Mouse (Mus musculus): ENCODE results near the gene Ip6k3.

Ip6k3 gene

DNA sequence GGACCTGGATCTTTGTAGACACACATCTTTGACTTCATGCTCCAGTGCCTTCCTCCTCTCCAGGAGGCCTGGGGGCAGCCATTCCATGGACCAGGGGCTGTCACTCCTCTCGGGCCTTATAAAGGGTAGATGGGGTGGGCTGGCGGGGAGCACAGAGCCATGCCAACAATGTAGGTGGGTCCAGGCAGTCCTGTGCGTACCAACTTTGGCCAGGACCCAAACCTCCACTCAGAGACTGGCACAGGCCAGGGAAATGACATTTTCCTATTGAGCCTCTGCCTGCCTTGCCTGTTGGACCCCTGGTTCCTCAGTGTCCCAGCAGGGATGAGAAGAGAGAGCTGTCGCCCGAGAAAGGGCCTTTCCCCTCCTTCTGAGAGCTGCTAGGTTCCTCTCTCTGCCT is 14.8 kb upstream of the Ip6k3 start:
- no peak for DNase-seq (ENCODE audit: low spot score in 2 of 2)

DNA sequence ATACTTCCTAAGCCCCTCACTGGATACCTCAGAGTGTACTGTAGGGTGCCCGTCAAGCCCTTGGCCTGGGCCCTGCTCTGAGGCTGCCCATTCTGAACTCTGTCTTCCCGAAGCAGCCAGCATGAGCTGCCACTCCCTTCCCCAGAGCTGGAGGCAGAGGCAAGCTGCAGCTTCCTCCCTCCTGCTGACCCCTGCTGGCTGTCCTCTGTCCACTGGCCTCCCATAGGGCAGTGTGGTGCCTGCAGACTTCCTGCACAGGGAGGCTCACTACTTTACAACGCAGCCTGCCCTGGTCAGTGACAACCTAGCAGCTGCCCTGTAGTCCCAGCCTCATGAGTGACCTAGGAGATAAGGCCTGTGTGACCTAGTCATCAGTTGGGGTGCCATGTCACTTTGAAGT is 14.1 kb upstream of the Ip6k3 start:
- no peak for DNase-seq (ENCODE audit: low spot score in 2 of 2)

DNA sequence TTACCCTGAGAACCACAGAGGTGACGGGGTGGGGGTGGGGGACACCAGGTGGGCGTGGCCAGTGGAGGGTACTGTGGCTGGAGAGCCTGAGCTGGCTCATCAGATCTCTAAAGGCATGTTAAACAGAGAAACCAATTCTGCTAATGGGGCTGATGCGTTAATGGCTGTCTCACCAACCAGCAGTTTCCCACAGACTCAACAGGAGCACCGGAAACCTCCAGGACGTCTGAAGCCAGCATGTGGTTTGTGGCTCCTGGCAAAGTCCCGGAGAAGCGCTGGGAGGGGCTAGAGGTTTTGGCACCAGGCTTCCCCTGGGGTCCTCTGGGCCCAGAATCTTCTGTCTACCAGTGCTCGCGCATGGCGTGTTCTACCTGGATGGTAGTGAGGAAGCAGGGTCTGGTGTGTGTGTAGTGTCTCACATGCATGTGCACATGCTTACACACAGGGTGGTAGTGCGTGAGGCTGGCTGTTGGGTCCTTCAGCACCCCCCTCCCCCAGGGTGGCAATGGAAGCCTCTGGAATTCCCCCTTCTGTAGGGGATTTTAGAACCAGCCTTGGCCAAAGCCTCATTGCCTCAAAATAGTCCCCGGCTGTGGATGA is 12.2 kb upstream of the Ip6k3 start:
- DNase-seq (ENCODE audit: low spot score in 2 of 2), result no peak

DNA sequence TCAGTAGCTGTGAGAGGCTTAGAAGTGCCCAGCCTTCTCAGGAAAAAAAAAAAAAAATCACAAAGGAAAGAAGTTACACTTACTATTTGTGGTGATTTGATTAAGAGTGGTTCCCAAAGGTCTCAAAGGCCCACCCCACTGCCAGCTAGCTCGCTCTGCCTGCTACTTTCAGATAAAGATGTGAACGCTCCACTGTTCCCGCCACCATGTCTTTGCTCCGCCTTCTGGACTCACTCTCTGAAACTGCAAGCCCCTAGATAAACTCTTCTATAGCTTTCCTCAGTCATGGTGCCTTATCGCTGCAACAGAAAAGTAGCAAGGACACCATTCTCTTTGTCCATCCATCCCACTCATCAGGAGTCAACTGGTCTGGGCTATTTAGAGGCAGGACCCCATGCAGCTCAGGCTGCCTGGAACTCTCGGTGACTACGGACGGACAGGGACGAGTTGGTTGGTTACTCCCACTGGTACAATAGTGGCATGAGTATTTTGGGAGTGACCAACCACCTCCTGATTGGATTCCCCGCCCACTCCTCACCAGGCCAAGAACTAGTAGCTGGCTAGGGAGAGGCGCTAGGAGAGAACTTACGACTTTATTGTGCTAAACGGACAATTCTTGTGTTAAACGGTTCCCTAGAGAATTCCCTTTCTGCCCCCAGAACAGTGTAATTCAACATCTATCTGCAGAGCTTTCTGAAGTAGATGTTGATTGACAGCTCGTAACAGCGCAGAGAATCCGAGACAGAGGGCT is 11.0 kb upstream of the Ip6k3 start:
- DNase-seq (ENCODE audit: low spot score in 2 of 2), result no peak

DNA sequence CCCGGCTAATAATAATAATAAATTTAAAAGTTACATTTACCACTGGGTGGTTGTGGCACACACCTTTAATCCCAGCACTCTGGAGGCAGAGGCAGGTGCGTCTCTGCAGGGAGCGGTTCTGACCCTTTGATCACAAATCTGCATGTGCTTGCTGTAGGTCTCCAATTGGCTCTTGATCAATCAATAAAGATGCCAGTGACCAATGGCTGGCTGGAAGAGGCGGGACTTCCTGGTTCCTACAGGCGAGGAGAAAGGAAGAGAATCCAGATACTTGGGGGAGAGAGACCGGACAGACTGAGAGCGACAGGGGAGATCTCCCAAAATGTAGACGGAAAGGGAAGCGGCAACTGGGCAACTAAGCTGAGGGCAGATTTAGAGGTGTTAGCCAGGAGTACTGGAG is 10.4 kb upstream of the Ip6k3 start:
- no peak for DNase-seq (ENCODE audit: low spot score in 2 of 2)

DNA sequence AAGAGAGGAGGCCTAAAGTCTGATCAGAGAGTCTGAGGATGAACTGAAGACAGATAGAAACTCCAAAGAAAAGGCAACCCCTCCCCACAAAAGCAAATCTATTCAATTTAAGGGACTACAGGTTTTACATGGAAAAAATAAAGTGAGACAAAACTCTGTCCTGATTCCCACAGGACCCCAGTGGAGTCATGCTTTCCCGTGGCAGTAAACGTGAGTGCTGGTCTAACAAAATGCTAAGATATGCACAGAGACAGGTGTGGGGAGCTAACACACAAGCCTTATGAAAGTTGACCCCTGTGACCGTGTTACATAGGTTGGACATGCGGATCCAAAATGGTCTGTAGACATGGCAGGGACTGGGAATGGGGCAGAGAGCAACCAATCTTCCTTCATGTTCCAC is 9.2 kb upstream of the Ip6k3 start:
- DNase-seq (ENCODE audit: low spot score in 2 of 2), result no peak

DNA sequence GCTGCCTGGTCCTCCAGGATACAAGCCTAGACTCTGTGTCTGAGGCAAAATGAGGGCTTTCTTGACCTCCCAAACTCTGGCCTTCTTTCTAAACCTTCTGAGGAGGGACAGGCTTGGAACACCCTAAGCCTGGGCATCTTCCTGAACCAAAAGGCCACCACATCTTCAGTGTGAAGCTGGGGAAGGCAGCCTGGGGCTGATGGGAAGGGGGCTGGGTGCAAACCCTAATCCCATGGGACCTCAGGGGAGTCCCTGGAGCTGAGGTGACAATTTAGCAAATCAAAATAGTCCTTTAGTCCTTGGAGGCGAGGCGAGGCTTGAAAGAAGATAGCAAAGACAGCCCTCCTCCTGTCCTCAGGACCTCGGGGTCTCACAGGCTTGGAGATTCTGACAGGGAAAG is 8.7 kb upstream of the Ip6k3 start:
- DNase-seq (ENCODE audit: low spot score in 2 of 2), result no peak

DNA sequence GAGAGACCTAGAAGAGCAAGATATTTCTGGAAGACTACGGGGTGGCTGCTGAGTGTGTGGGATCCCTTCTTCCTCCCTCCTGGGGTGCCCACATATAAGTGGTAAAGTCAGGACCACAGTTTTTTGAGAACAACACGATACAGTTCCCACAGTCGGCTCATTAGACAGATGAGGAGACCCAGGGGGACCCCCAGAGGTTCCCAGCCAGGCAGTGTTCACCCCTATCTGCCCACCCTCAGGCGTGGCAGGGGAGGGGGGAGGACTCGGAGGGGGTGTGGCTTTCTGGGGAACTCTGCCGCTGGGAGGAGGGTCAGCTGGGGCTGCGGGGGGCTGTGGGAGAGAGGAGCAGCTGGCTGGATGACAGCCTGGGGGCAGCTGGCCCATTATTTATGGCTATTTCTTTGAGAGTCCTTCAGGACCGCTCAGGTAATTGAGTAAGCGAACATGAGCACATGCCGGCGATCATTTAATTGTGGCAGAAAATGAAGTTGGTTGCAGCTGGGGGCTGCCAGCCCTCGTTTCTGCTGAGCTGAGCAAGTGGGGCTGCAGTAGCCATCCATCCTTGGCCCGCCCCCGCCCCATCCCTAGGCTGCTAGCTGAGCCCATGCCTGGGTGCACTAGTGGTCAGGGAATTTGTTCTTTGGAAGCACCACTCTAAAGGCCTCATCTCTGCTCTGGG is 7.7 kb upstream of the Ip6k3 start:
- no peak for DNase-seq (ENCODE audit: low spot score in 2 of 2)

DNA sequence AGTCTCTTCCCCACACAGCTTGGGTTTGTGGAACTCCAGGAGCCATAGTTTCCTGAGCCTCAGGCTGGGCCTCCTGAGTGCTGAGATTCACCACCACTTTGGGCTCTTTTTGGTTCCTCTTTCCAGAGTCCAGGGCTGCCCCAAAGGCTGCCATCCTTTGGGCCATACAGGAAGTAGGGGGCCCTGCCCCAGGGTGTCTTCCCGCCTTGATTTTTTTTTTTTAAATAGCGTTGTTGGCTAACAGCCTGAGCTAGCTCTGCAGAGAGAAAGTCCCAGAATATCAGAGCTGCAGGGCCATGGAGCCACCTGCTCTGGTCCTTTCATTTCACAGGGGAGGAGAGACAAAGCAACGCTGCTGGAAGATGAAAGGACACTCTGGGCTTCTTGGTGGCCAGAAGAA is 6.1 kb upstream of the Ip6k3 start:
- no peak for DNase-seq (ENCODE audit: low spot score in 2 of 2)

DNA sequence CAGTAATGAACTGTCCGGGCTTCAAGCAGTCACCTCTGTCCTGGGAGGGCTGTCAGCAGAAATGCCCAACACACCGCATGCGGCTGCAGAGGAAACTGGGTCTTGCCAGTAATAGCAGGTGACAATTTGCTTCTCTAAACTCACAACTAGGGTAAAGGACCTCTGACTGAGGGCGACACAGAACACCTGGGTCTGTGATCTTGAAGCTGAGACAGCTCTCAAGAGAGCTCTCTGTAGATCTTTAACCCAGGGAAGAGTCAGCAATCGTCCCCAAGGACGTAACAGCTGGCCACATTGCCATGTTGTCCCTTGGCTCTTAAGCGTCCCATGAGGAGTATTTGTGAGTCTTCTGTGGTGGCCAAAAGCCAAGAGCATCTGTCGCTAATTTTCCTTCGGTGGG is 4.9 kb upstream of the Ip6k3 start:
- no peak for DNase-seq (ENCODE audit: low spot score in 2 of 2)

DNA sequence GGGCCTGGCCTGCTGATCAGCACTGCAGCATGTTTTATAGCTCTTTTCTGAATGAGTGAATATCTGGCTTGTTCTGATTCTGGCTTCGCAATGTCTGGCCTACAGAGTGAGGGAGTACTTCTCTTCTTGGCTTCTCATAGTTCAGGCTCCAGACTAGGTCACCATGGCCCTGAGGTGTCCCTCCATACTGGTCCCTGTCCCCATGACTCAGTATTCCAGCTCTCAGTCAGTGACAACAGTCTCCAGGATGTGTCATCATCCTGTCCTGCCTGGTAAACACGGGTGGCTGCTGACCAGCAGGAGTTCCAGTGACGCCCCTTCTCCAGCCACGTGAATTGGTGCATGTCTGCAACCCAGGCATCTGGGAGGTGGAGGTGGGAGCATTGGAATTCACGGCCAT is 3.5 kb upstream of the Ip6k3 start:
- no peak for DNase-seq (ENCODE audit: low spot score in 2 of 2)

DNA sequence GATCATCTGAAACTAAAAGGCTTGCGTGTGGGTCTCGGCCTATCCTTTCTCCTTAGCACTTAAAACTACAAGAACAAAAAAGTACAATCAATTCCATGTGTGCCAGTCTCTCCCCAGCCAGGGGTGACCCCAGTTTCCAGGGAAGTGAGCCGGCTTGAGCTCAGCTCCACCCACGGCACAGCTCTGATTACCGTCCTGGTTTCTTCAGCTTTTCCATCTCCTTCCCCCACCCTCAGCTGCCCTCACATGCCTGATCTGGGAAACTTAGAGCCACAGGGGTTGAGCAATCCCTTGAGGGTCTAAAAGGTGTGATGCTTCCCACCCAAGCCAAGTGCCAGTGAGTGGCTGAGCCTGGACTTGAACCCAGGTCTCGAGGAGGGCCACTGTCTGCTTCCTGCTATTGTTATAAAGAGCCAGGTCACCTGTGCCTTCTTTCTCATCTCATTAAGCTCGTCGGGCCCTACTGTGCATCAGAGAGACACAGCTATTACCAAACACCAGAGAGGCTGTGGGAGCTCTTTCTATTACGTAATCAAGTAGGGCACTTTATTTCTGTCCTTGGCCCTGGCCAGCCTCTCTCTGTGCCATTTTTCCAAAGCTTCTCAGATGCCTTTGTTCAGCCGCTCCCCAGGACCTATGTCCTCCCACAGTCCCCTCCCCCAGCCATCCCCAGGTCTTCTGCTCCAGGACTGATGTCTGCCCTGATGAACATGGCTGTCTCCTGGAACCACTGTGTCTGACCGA is 2.5 kb upstream of the Ip6k3 start:
- DNase-seq (ENCODE audit: low spot score in 2 of 2), result no peak

DNA sequence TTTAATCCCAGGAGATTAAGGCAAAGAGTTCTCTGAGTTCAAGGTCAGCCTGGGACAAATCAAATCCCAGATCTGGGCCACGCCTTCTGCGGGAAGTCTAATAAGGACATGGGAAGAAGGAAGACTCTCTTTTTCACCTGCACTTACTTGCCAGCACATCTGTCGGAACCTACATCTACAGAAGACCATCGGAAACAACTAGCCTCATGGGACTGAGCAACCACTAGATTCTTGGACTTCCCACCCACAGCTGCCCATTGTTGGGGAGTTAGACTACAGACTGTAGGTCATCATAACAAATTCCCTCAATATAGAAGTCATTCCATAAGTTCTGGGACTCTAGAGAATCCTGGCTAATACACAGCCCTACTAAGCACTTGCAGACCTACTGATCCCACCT is 974 bp upstream of the Ip6k3 start:
- DNase-seq (ENCODE audit: low spot score in 2 of 2), result no peak

DNA sequence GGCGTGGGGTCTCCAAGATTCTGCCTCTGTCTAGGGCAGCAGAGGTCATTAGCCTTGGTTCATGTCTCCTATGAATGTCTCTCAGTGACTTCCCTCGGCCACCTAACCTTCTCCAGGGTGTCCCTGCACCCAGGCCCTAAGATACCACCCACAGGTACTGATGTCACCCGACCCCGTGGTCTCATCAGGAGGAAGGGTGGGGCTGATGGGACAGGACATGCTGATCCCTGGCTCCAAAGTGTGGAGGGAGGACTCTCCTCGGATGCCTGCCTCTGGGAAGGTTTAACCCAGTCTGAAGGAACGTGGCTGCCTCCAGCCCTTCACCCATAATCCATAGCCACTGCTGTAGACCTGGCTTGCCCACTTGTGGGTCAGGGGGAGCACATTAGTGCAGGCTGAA is 694 bp downstream of the Ip6k3 start:
- DNase-seq (ENCODE audit: low spot score in 2 of 2), result no peak

DNA sequence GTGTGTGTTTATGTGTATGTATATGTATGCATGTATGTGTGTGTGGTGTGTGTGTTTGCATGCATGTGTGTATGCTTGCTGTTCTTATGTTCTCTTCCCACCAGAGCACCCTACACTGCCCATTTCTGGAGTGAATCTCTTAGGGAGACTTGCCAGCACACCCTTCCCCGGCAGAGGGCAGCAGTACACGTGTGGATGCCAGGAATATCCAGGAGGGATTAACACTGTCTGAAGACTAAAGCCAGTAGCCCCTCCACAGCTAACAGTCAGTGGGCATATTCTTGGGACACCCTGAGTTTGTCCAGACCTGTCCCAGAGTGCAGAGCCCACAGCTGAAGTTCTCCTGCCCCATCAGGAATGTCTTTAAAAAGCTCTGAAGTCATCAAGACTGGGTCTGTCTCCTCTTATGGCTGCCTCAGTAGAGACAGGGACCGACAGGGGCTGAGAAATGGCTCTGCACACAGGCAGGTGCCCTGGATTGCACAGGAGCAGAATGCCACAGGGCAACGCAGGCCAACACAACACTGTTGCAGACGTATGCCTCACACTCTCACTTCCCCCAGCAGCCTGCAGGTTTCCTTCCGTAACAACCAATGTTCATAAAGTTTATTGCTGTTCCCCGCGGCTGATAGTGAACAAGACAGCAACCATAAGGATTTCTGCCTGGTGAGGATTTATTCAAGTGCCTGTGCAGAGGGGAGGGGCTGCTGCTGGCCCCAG is 2.4 kb downstream of the Ip6k3 start:
- DNase-seq (ENCODE audit: low spot score in 2 of 2), result no peak

DNA sequence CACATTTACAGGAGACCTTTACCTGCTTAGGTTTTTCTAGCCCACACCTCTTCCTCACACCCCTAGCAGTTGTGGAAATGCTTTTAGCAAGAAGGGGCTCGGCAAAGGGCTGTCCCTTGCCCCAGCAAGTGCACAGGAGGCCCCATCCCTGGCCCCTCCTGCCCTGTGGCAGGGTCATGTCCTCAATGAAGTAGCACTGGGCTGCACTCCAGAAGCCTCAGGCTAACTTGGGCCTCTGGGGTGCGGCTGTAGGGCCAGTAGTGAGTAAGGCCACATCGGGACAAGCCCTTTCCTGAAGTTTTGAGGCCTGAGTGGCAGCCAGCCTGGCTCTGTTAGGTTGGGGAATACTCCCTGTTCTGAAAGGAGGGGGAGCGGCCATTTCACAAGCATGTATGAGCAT is 6.7 kb downstream of the Ip6k3 start:
- no peak for DNase-seq (ENCODE audit: low spot score in 2 of 2)

DNA sequence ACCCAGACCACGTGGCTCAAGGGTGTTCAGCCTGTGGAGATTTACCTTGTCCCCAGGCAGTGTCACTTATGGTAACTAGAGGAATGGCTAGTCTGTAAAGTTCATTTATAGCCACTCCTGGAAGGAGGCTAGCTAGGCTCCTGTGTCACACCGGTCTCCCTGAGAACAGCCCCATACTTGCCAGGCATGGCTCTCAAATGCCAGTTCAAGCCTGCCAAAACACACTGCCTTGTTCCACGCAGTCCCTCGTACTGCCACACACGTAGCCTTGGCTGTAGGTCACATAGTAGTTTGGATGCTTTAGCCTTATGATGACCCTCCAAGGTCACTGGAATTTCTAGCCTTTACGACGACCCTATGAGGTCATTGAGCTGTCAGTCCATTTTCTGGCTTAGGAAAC is 8.4 kb downstream of the Ip6k3 start:
- no peak for DNase-seq (ENCODE audit: low spot score in 2 of 2)

DNA sequence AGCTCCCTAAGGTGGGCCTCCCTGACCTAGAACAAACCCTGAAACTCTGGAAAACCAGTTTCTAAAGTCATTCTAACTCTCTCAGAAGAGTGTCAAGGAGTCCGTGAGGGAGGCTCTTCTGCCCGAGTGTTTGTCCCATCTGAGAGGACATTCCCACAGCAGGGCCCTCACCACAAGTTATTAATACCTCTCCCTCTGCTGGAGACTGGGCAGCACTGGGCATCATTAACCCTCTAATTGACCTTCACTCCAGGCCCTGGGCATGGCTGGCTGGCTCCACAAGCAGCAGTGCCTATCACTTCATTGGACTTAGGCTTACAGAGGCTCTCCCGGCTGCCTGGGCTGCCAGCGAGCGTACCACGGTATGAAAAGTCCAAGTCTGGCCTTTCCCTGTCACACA is 9.2 kb downstream of the Ip6k3 start:
- DNase-seq (ENCODE audit: low spot score in 2 of 2), result no peak

DNA sequence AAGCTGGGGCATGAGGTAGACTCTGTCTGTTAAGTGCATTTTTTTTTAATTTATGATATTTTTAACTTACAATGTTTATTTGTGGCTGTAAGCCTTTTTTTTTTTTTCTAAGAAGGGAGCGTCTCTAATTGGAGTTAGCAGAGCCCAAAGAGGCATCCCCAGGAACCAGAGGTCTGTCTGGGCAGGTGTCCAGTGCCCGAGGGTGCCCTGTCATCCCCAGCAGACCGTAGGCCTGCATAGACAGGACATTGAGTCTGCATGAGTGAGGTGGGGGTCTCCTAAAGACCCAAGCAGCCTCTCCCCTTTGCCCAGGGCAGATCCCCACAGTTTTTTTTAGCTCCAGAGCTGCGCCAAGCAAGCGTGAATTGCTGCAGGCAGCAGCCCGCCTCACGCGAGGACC is 11.8 kb downstream of the Ip6k3 start:
- no peak for DNase-seq (ENCODE audit: low spot score in 2 of 2)

DNA sequence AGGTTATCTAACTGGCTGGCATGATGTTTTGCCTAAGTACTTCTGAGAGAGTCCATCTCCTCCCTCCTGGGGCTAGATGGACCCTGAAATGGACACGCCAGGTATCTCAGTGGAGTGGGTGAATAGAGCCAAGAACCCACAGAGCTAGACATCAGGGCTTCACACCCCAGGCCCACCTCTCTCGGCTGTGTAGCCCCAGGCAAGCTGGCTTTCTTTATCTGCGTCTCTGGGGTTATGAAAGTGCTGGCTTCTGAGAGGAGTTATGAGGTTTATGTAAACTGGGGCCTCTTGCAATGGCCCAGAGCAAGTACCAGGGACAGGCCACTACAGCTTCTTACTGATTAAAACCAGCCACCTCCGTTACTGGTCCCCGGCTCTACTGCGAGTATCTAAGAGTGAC is 12.7 kb downstream of the Ip6k3 start:
- no peak for DNase-seq (ENCODE audit: low spot score in 2 of 2)

DNA sequence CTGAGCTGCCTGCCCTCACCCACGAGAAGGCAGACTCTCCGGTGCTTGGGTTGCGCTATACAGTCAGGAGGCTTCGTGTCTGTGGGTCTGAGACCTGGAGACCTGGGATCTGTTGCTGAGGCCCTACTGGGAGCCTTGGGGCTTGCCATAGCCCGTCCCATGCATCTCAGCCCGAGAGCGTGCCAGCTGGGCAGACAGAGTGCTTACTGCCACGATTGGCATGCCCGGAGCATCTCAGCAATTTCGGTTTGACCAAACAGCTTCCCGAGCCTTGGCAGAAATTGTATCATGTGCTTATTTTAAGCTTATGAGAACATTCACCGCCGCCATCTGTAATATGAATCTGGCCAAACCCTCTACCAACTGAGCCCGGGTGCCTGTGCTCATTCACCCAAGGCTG is 13.3 kb downstream of the Ip6k3 start:
- DNase-seq (ENCODE audit: low spot score in 2 of 2), result no peak

DNA sequence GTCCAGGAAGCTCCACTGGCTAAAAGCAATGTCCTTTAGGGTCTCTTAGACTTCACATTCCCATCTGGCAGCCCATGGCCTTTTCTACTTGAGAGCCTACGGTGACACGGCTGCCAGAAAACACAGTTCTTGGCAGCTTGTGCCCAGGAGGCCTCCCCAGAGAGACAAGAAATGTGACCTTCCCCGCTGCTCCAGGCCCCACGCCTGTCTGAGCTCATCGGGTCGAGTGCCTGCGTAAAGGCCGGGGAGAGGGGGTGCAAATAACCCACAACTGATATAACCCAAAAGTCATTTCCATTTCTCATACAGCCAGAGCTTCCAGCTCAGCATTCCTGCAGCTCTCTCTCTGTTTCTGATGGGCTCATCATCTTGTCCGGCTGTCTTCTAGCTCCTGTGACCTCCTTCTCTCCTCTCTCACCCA is 13.8 kb downstream of the Ip6k3 start:
- no peak for DNase-seq (ENCODE audit: low spot score in 2 of 2)
